Mouse (Mus musculus): ENCODE results near the gene Fbxw2.
"Not testable (repeated sequence)": the region's sequence is repeated elsewhere in the genome, so short reads cannot be mapped to it uniquely, and the experiment has no call there.

Gene Fbxw2

GRCm38 (mm10) chr2:34774493-34774892 is 51.6 kb downstream of the Fbxw2 start:
- no peak for DNase-seq (ENCODE audit: low read depth, low spot score)

GRCm38 (mm10) chr2:34773673-34774072 is 52.4 kb downstream of the Fbxw2 start:
- DNase-seq (ENCODE audit: low read depth, low spot score): no peak

GRCm38 (mm10) chr2:34772252-34773235 is 53.6 kb downstream of the Fbxw2 start:
- peak; percentile 46 for DNase-seq (ENCODE audit: low read depth, low spot score)

- DNase-seq (ENCODE audit: low read depth, low spot score): peak; percentile 100
These were observed 54.5 kb downstream of the Fbxw2 start, which contains the start of gene Hspa5 for GRCm38 (mm10) chr2:34771368-34772226. Hspa5 (plus strand) TSS chr2:34771970.

GRCm38 (mm10) chr2:34770951-34771350 is 55.2 kb downstream of the Fbxw2 start:
- no peak for DNase-seq (ENCODE audit: low read depth, low spot score)

GRCm38 (mm10) chr2:34770049-34770448 is 56.1 kb downstream of the Fbxw2 start:
- no peak for DNase-seq (ENCODE audit: low read depth, low spot score)

- no peak for DNase-seq (ENCODE audit: low read depth, low spot score)
These were observed 61.3 kb downstream of the Fbxw2 start for GRCm38 (mm10) chr2:34764801-34765200.

GRCm38 (mm10) chr2:34762872-34763271 is 63.2 kb downstream of the Fbxw2 start:
- no peak for DNase-seq (ENCODE audit: low read depth, low spot score)

GRCm38 (mm10) chr2:34762174-34762573 is 63.9 kb downstream of the Fbxw2 start:
- DNase-seq (ENCODE audit: low read depth, low spot score): no peak

GRCm38 (mm10) chr2:34761272-34761671 is 64.8 kb downstream of the Fbxw2 start:
- not testable (repeated sequence) for DNase-seq (ENCODE audit: low read depth, low spot score)

- DNase-seq (ENCODE audit: low read depth, low spot score): no peak
These were observed 68.8 kb downstream of the Fbxw2 start for GRCm38 (mm10) chr2:34757341-34757740.

- DNase-seq (ENCODE audit: low read depth, low spot score): peak; percentile 32
These were observed 71.4 kb downstream of the Fbxw2 start, which contains the start of gene Gapvd1 for GRCm38 (mm10) chr2:34754551-34755358. Gapvd1 (minus strand) TSS chr2:34755232.

Measured in forelimb bud, embryonic 11.5 days (tissue).